Mouse (Mus musculus) erythroblast, embryonic 14.5 days (primary cell): ENCODE data around the gene Tssk4.

Experiments
- GATA1 ChIP-seq: IDR thresholded peaks from 2 replicates; pipeline ENCODE4 v1.6.1; 2012; ENCODE audit warnings: low read length, inconsistent platforms, mixed read lengths
- TAL1 ChIP-seq: IDR thresholded peaks from 3 replicates; pipeline ENCODE4 v1.6.1; 2012; ENCODE audit warnings: low read length, inconsistent platforms, mixed read lengths

DNA sequence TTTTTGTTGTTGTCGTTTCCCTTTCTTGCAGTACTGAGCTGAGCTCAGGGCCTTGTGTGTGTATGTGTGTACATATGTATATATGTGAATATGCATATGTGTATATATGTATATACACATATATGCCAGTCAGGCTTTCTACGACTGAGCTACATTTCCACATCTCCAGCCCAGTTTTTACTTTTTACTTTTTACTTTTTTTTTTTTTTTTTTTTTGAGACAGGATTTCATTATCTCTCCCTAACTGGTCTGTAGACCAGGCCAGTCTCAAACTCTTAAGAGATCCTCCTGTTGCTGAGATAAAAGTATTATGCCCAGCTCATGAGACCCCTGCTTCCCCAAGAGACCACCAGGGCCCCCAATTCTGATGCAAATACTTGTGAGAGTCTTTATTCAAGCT lies 33.1 kb upstream of the Tssk4 start:
- TF ChIP-seq GATA1 (no peak), TAL1 (no peak)
